Mouse (Mus musculus): ENCODE measurements at regions not wholly inside any gene's neighbourhood (a gene's known extent, or its start where the extent isn't known, plus 50 kb on each side); places are given as distances from the start of the nearest gene placed in this dataset.

DNA sequence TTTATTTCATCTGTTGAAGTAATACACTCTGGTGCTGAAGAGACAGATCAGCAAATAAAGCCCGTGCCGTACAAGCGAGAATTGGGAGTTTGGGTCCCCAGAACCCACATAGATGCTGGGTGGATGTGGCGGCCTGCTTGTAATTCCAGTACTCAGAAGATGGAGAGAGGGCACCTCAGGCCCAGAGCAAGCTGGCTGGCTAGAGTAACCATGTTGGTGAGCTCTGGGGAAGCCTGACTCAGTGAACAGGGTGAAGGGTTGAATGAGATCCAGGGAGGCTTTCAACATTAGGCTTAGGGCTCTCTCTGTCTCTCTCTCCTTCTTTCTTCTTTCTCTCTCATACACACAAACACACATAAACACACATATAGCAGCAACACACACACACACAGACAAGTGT is 76.2 kb upstream of the Nrbf2 start:
- TF ChIP-seq CTCF (IDR thresholded peaks at IDR 0.05; ENCODE audit: low read depth) (no peak), EP300 (IDR thresholded peaks at IDR 0.05; ENCODE audit: low read depth) (no peak)
